Mouse (Mus musculus): ENCODE measurements at regions not wholly inside any gene's neighbourhood (a gene's known extent, or its start where the extent isn't known, plus 50 kb on each side); places are given as distances from the start of the nearest gene placed in this dataset.

GRCm38 (mm10) chr12:98370771-98371170 is 102.3 kb downstream of the Gpr65 start:
- no peaks in the 10 kb centered on the region for H3K27me3 ChIP-seq
- CTCF ChIA-PET, result no interaction called here
- ATAC-seq (no peak), DNase-seq (ENCODE audit: low read depth, low spot score) (no peak)
- POLR2A ChIA-PET, result no interaction called here
- no peak for TF ChIP-seq CTCF (IDR thresholded peaks at IDR 0.05)
- in situ Hi-C loops (cut with MboI; ENCODE audit: low pct_unique_long_range_greater_than_20kb), result no loop called here

- no peak for TF ChIP-seq CTCF (IDR thresholded peaks at IDR 0.05)
- H3K27me3 ChIP-seq, result peaks cover 6% of the 10 kb centered on the region
- ATAC-seq, result no peak
- CTCF ChIA-PET, result interaction anchor here (1.2 kb wide), 1 partner anchor 11 kb away, joined by 3 read pairs; no protein-coding TSS in a partner anchor
- POLR2A ChIA-PET, result no interaction called here
- no peak for DNase-seq (ENCODE audit: low read depth, low spot score)
- in situ Hi-C loops (cut with MboI; ENCODE audit: low pct_unique_long_range_greater_than_20kb), result no loop called here
These were observed 106.9 kb downstream of the Gpr65 start for GRCm38 (mm10) chr12:98375214-98375910.

All from Patski (cell line).